Mouse (Mus musculus): ENCODE results near the gene Aif1.

DNA sequence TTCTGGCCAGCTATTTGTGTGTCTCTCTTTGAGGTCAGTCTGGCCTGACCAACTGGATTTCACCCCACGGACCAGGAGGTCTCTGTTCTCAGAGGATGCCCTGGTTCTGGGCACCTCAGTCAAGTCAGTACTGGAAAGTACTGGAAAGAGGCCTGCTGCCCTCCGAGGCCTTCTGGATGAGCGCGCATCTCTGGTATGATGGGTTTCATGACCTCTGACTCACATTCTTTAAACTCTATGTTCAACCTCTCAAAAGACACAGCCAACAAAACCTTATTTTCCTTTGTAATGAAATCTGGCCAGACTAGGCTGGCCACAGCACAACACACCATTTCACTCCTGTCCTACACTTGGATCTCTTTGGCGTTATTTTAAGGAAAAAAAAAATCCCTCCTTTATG is 49.6 kb upstream of the Aif1 start:
- no peak for TF ChIP-seq CTCF (IDR thresholded peaks at IDR 0.05; ENCODE audit: low read depth, low read length)
- no peak for TF ChIP-seq POLR2A (IDR thresholded peaks at IDR 0.05; ENCODE audit: extremely low read depth, insufficient read depth, low read length)

Data from liver, adult 2 months (tissue).